Mouse (Mus musculus): ENCODE measurements around the gene Gstt2.
"Not testable (repeated sequence)": the region's sequence is repeated elsewhere in the genome, so short reads cannot be mapped to it uniquely, and the experiment has no call there.

Gstt2 gene

GRCm38 (mm10) chr10:75855416-75855981 lies 18.3 kb upstream of the Gstt2 start:
- no peak for DNase-seq (ENCODE audit: low spot score in 2 of 2)

- no peak for DNase-seq (ENCODE audit: low spot score in 2 of 2)
Measured at GRCm38 (mm10) chr10:75854791-75855190, 17.6 kb upstream of the Gstt2 start.

GRCm38 (mm10) chr10:75854096-75854495 lies 16.9 kb upstream of the Gstt2 start:
- no peak for DNase-seq (ENCODE audit: low spot score in 2 of 2)

- peak; percentile 61 to 80 for DNase-seq (ENCODE audit: low spot score in 2 of 2)
Measured at GRCm38 (mm10) chr10:75853452-75853851, 16.2 kb upstream of the Gstt2 start.

GRCm38 (mm10) chr10:75852539-75853125 lies 15.4 kb upstream of the Gstt2 start:
- DNase-seq (ENCODE audit: low spot score in 2 of 2) = no peak

- DNase-seq (ENCODE audit: low spot score in 2 of 2) = no peak
Measured at GRCm38 (mm10) chr10:75851681-75852080, 14.5 kb upstream of the Gstt2 start.

- no peak for DNase-seq (ENCODE audit: low spot score in 2 of 2)
Measured at GRCm38 (mm10) chr10:75851076-75851475, 13.9 kb upstream of the Gstt2 start.

- no peak for DNase-seq (ENCODE audit: low spot score in 2 of 2)
Measured at GRCm38 (mm10) chr10:75848382-75848781, 11.2 kb upstream of the Gstt2 start.

- no peak for DNase-seq (ENCODE audit: low spot score in 2 of 2)
Measured at GRCm38 (mm10) chr10:75845306-75845930, 8.2 kb upstream of the Gstt2 start.

- peak; percentile 27 to 64 for DNase-seq (ENCODE audit: low spot score in 2 of 2)
Measured at GRCm38 (mm10) chr10:75844800-75845199, 7.6 kb upstream of the Gstt2 start.

GRCm38 (mm10) chr10:75843898-75844297 lies 6.7 kb upstream of the Gstt2 start:
- DNase-seq (ENCODE audit: low spot score in 2 of 2) = not testable (repeated sequence)

- DNase-seq (ENCODE audit: low spot score in 2 of 2) = no peak
Measured at GRCm38 (mm10) chr10:75839092-75839491, 1.9 kb upstream of the Gstt2 start.

GRCm38 (mm10) chr10:75835761-75836531 lies 1.3 kb downstream of the Gstt2 start:
- no peak for DNase-seq (ENCODE audit: low spot score in 2 of 2)

GRCm38 (mm10) chr10:75835307-75835706 lies 1.9 kb downstream of the Gstt2 start:
- peak; percentile 85 to 93 for DNase-seq (ENCODE audit: low spot score in 2 of 2)

GRCm38 (mm10) chr10:75834721-75835120 lies 2.5 kb downstream of the Gstt2 start:
- no peak for DNase-seq (ENCODE audit: low spot score in 2 of 2)

- peak; percentile 84 to 90 for DNase-seq (ENCODE audit: low spot score in 2 of 2)
Measured at GRCm38 (mm10) chr10:75834250-75834649, 3.0 kb downstream of the Gstt2 start.

- DNase-seq (ENCODE audit: low spot score in 2 of 2) = peak; percentile 31 to 44
Measured at GRCm38 (mm10) chr10:75833456-75834080, 3.7 kb downstream of the Gstt2 start.

- peak; percentile 57 to 67 for DNase-seq (ENCODE audit: low spot score in 2 of 2)
Measured at GRCm38 (mm10) chr10:75832272-75832895, 4.8 kb downstream of the Gstt2 start.

GRCm38 (mm10) chr10:75830275-75830670 lies 7.0 kb downstream of the Gstt2 start:
- DNase-seq (ENCODE audit: low spot score in 2 of 2) = no peak

GRCm38 (mm10) chr10:75829529-75830274 lies 7.5 kb downstream of the Gstt2 start:
- no peak for DNase-seq (ENCODE audit: low spot score in 2 of 2)

GRCm38 (mm10) chr10:75828500-75828931 lies 8.7 kb downstream of the Gstt2 start:
- peak; percentile 77 to 82 for DNase-seq (ENCODE audit: low spot score in 2 of 2)
